Mouse (Mus musculus) bone marrow macrophage, adult 2 months (primary cell): Measurements from ENCODE around the gene Yars.

Experiments
- CTCF ChIP-seq: IDR thresholded peaks from 2 replicates; pipeline ENCODE4 v1.5.1; 2012; ENCODE audit warnings: low read depth, mild to moderate bottlenecking, low read length, moderate library complexity
- POLR2A ChIP-seq: IDR thresholded peaks from 2 replicates; pipeline ENCODE4 v1.6.1; 2012; ENCODE audit warnings: mild to moderate bottlenecking, low read depth, low read length, borderline replicate concordance

DNA sequence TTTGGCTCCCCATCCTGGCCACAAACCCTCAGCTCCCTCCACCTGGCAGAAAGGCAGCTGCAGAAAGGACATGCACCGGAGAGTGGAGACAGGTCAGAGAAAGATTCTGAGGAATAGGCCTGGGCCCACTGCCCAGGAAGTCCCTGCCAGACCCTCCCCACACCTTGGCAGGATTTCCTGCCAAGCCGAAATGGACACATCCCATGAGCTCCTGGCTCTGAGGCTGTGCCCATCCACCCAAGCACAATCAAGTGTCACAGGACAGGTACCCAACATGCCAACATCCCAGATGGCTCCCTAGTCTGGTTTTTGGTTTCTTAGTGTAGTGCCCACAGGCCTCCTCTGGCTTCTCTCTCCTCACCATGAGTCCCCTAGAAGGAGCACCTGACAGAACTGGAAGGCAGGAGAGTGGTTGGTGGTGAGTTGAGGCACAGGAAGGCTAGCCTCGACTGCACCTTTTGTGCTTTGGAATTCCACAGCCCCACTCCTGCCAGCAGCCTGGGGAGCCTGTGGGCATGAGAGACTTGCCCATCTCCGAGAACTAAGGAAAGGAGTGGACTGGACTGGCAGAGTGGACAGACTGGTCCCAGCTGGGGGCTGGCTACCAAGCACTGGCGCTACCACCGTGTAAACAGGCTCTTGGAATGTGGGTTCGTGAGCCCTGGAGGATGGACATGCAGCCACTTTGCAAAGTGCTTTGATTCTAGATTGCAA, 31.0 kb downstream of the Yars start:
- TF ChIP-seq POLR2A (no peak), CTCF (no peak)
